Mouse (Mus musculus): Measurements from ENCODE around the gene Frat1. TPM values are rescaled to one million over a fixed set of nuclear protein-coding genes. Genes with fewer than 3 reads are reported as not detected.

The Frat1 gene
- polyA plus RNA-seq (2014; fragmentation: Nextera tagmentation; extraction: Ambion mirVana), result 9.7 and 10.1 TPM in 2 replicates

DNA sequence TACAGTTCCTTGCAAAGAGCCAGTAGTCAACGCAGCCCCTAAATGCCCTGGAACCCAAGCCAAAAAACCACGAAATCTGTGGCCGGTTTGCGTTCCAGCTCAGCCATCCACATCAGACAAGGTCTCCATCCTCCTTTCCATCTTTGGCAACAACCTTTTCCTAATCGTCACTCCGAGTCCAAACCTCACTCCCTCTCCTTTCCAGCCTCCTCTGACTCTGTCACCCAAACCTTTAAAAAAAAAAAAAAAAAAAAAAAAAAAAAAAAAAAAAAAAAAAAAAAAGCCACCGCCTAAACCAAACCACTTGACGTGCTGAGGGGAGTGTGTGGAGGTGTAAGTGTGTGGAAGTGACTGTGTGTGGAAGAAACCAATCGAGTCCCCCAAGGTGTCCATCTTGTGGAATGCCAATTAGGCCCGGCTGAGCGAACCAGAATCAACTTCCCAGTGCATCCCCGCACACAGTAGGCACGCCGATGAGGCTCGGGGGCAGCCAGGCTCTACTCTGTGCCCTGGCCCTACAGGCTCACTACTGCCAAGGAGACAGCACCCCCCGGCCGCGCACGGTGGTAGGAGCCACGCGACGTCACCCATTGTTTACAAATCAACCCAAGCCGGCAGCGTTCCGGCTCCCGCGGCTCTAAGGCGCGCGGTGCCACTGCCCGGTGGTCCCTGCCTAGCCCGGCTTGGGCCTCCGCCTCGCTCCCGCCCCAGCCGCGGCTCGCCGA lies at the start of gene Frat1:
Gene Frat1 (plus strand): TSS at position 590 of the 725 bp plus-strand sequence.
- peak within 1 kb of the TSS; percentile 73 for H3K9ac ChIP-seq (ENCODE audit: low read length)
- ATAC-seq (ENCODE audit: low FRiP score), result peak; percentile 94
- H3K27me3 ChIP-seq (ENCODE audit: control insufficient read depth, insufficient read depth, low read length), result peaks cover 6% of the 10 kb centered on the region; the same call in 1 of the 2 replicates
- under 1% methylated on average over 39 of the region's 39 CpGs for WGBS
- no peaks in the 10 kb centered on the region for H3K36me3 ChIP-seq (ENCODE audit: control insufficient read depth, insufficient read depth, low read length)
- peaks cover 21% of the 10 kb centered on the region for H3K4me1 ChIP-seq (ENCODE audit: control insufficient read depth, insufficient read depth, low read length)
- peak within 1 kb of the TSS; percentile 90 for H3K27ac ChIP-seq (ENCODE audit: low read depth, low read length)
- H3K4me2 ChIP-seq, result peak within 1 kb of the TSS; percentile 99
- H3K9me3 ChIP-seq (ENCODE audit: control insufficient read depth, low read length), result no peaks in the 10 kb centered on the region
- H3K4me3 ChIP-seq (ENCODE audit: low read depth, low read length), result peak within 1 kb of the TSS; percentile 67
- peak; percentile 100 for DNase-seq (ENCODE audit: low spot score, missing footprints)

DNA sequence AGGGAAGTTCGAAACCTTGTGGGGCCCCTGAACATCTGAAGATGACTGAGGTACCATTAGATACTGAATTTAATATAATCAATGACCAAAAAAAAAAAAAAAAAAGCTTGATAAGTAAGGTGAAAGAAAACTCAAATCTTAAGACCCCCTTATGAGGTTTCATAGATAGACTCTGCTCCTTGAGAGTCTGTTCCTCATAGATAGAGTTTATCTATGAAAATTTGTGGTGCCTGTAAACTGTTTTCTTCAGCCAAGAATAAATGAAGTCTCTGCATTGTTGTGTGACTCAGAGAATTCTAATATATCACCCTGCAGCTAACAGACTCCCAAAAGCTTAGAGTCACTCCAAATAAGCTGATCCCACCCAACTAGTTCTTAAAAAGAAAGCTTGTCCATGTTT lies 42.9 kb upstream of the Frat1 start:
- H3K9me3 ChIP-seq (ENCODE audit: control insufficient read depth, low read length), result no peaks in the 10 kb centered on the region
- no peak overlapping the region for H3K4me3 ChIP-seq (ENCODE audit: low read depth, low read length)
- no peak overlapping the region for H3K4me2 ChIP-seq
- H3K27me3 ChIP-seq (ENCODE audit: control insufficient read depth, insufficient read depth, low read length), result no peaks in the 10 kb centered on the region
- no peaks in the 10 kb centered on the region for H3K4me1 ChIP-seq (ENCODE audit: control insufficient read depth, insufficient read depth, low read length)
- H3K27ac ChIP-seq (ENCODE audit: low read depth, low read length), result no peak overlapping the region
- no peak overlapping the region for H3K9ac ChIP-seq (ENCODE audit: low read length)
- WGBS, result 98% methylated on average over 1 of the region's 1 CpGs
- ATAC-seq (ENCODE audit: low FRiP score), result no peak
- DNase-seq (ENCODE audit: low spot score, missing footprints), result no peak
- peaks cover 15% of the 10 kb centered on the region for H3K36me3 ChIP-seq (ENCODE audit: control insufficient read depth, insufficient read depth, low read length)

DNA sequence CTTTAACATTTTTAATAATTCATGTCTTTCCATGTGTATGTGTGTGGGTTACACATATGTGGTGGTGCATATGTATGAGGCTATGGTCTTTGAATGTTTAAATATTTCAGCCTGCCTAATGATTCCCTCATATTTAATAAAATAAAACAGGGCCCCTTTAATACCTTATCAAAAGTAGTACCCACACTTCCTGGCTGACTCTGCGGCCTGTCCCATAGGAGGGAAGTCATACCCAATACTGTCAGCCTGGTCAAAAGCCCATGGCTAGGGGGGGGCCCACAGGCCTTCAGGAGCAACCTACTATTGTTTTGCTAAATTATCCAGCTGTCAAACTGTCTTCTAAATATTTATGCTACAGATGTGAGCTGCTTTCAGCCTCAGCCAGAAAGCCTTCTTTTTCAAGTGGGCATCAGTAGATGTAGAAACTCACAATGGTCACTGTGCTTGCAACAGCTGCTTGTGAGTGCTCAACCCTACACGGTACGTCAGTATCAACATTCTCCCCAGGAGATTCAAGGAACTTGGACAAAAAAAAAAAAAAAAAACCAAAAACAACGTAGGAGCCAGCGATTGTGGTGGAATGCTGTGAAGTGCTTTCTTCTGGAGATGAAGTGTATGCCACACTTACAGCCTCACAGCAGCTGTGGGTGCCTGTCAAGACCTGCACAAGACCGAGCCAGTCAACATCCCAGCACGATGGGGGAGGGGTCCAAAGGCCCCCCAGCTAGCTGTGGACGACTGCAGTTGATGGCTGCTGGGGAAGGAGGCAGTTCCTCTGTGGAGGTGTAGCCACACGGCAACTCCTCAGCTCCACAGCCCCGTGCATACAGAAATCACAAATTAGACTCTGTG lies 40.4 kb upstream of the Frat1 start:
- no peak overlapping the region for H3K27ac ChIP-seq (ENCODE audit: low read depth, low read length)
- 75% methylated on average over 10 of the region's 10 CpGs for WGBS
- peaks cover 15% of the 10 kb centered on the region for H3K36me3 ChIP-seq (ENCODE audit: control insufficient read depth, insufficient read depth, low read length)
- no peak overlapping the region for H3K9ac ChIP-seq (ENCODE audit: low read length)
- no peaks in the 10 kb centered on the region for H3K9me3 ChIP-seq (ENCODE audit: control insufficient read depth, low read length)
- ATAC-seq (ENCODE audit: low FRiP score) (no peak), DNase-seq (ENCODE audit: low spot score, missing footprints) (no peak)
- no peak overlapping the region for H3K4me3 ChIP-seq (ENCODE audit: low read depth, low read length)
- H3K4me2 ChIP-seq, result no peak overlapping the region
- H3K27me3 ChIP-seq (ENCODE audit: control insufficient read depth, insufficient read depth, low read length), result no peaks in the 10 kb centered on the region
- no peaks in the 10 kb centered on the region; the same call in 1 of the 2 replicates for H3K4me1 ChIP-seq (ENCODE audit: control insufficient read depth, insufficient read depth, low read length)

GRCm38 (mm10) chr19:41791384-41791783 lies 38.4 kb upstream of the Frat1 start:
- Histone ChIP-seq H3K9ac (ENCODE audit: low read length) (no peak overlapping the region), H3K9me3 (ENCODE audit: control insufficient read depth, low read length) (no peaks in the 10 kb centered on the region), H3K4me2 (no peak overlapping the region), H3K4me1 (ENCODE audit: control insufficient read depth, insufficient read depth, low read length) (peaks cover 6% of the 10 kb centered on the region), H3K27me3 (ENCODE audit: control insufficient read depth, insufficient read depth, low read length) (no peaks in the 10 kb centered on the region), H3K27ac (ENCODE audit: low read depth, low read length) (no peak overlapping the region), H3K4me3 (ENCODE audit: low read depth, low read length) (no peak overlapping the region), H3K36me3 (ENCODE audit: control insufficient read depth, insufficient read depth, low read length) (peaks cover 4% of the 10 kb centered on the region; the same call in 1 of the 2 replicates)
- DNase-seq (ENCODE audit: low spot score, missing footprints) (no peak), ATAC-seq (ENCODE audit: low FRiP score) (no peak)
- 94% methylated on average over 2 of the region's 2 CpGs for WGBS

GRCm38 (mm10) chr19:41792934-41793486 lies 36.8 kb upstream of the Frat1 start:
- H3K4me2 ChIP-seq, result no peak overlapping the region
- H3K9ac ChIP-seq (ENCODE audit: low read length), result no peak overlapping the region
- H3K4me1 ChIP-seq (ENCODE audit: control insufficient read depth, insufficient read depth, low read length), result peaks cover 6% of the 10 kb centered on the region
- ATAC-seq (ENCODE audit: low FRiP score) (no peak), DNase-seq (ENCODE audit: low spot score, missing footprints) (no peak)
- H3K4me3 ChIP-seq (ENCODE audit: low read depth, low read length), result no peak overlapping the region
- WGBS, result 79% methylated on average over 1 of the region's 1 CpGs
- H3K27me3 ChIP-seq (ENCODE audit: control insufficient read depth, insufficient read depth, low read length), result no peaks in the 10 kb centered on the region
- H3K27ac ChIP-seq (ENCODE audit: low read depth, low read length), result no peak overlapping the region
- H3K9me3 ChIP-seq (ENCODE audit: control insufficient read depth, low read length), result no peaks in the 10 kb centered on the region
- peaks cover 2% of the 10 kb centered on the region for H3K36me3 ChIP-seq (ENCODE audit: control insufficient read depth, insufficient read depth, low read length)

DNA sequence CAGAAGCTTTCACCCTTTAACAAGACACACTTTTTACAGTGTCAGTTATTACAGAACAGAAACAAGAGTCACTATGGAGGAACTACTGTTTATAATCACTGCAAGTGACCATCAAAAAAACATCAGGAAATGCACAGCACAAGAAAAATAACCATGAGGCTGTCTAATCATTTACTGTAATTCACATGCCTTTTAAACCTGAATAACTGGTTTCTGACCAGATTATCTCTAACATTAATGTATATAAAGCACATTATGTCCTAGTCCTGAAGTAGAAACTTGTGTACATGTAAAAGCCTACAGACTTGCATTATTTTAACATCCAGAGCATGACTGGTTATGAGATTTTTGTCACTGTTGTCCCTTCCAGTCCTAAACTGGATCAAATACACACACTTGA lies 35.8 kb upstream of the Frat1 start:
- Histone ChIP-seq H3K27me3 (ENCODE audit: control insufficient read depth, insufficient read depth, low read length) (no peaks in the 10 kb centered on the region), H3K9ac (ENCODE audit: low read length) (peak overlapping the region; percentile 6; the same call in 1 of the 2 replicates), H3K4me3 (ENCODE audit: low read depth, low read length) (no peak overlapping the region), H3K36me3 (ENCODE audit: control insufficient read depth, insufficient read depth, low read length) (no peaks in the 10 kb centered on the region; the same call in 1 of the 2 replicates), H3K4me2 (no peak overlapping the region; the same call in 1 of the 2 replicates), H3K27ac (ENCODE audit: low read depth, low read length) (peak overlapping the region; percentile 10), H3K9me3 (ENCODE audit: control insufficient read depth, low read length) (no peaks in the 10 kb centered on the region), H3K4me1 (ENCODE audit: control insufficient read depth, insufficient read depth, low read length) (peaks cover 6% of the 10 kb centered on the region)
- ATAC-seq (ENCODE audit: low FRiP score) (no peak), DNase-seq (ENCODE audit: low spot score, missing footprints) (no peak)

DNA sequence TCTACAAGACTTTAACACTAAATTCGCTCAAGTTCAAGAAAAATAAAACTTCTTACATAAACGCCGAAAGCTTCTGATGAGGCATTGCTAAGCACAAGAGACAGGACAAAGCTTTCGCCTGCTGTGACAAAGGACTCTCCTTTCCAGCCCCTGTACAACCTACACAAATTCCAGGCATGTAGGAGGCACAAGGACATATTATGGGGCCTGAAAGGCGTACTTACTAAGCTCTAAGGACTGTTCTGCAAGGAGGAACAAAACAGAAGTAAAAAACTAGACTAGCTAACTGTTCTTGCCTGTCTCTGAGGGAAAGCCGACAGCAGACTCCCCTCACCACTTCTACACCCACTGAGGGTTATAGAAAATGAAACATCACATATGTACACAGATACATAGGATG lies 34.9 kb upstream of the Frat1 start:
- DNase-seq (ENCODE audit: low spot score, missing footprints), result peak; percentile 94
- Histone ChIP-seq H3K4me1 (ENCODE audit: control insufficient read depth, insufficient read depth, low read length) (peaks cover 8% of the 10 kb centered on the region), H3K9me3 (ENCODE audit: control insufficient read depth, low read length) (no peaks in the 10 kb centered on the region), H3K9ac (ENCODE audit: low read length) (peak overlapping the region; percentile 40), H3K4me2 (peak overlapping the region; percentile 22; the same call in 1 of the 2 replicates), H3K36me3 (ENCODE audit: control insufficient read depth, insufficient read depth, low read length) (no peaks in the 10 kb centered on the region; the same call in 1 of the 2 replicates), H3K27me3 (ENCODE audit: control insufficient read depth, insufficient read depth, low read length) (no peaks in the 10 kb centered on the region), H3K27ac (ENCODE audit: low read depth, low read length) (peak overlapping the region; percentile 68), H3K4me3 (ENCODE audit: low read depth, low read length) (no peak overlapping the region)
- no peak for ATAC-seq (ENCODE audit: low FRiP score)
- 40% methylated on average over 6 of the region's 6 CpGs for WGBS

GRCm38 (mm10) chr19:41796148-41796760 lies 33.5 kb upstream of the Frat1 start:
- Histone ChIP-seq H3K4me2 (no peak overlapping the region), H3K4me3 (ENCODE audit: low read depth, low read length) (no peak overlapping the region), H3K9me3 (ENCODE audit: control insufficient read depth, low read length) (no peaks in the 10 kb centered on the region), H3K4me1 (ENCODE audit: control insufficient read depth, insufficient read depth, low read length) (peaks cover 17% of the 10 kb centered on the region), H3K9ac (ENCODE audit: low read length) (no peak overlapping the region), H3K27ac (ENCODE audit: low read depth, low read length) (no peak overlapping the region), H3K36me3 (ENCODE audit: control insufficient read depth, insufficient read depth, low read length) (no peaks in the 10 kb centered on the region; the same call in 1 of the 2 replicates), H3K27me3 (ENCODE audit: control insufficient read depth, insufficient read depth, low read length) (no peaks in the 10 kb centered on the region)
- WGBS, result 89% methylated on average over 3 of the region's 3 CpGs
- ATAC-seq (ENCODE audit: low FRiP score) (no peak), DNase-seq (ENCODE audit: low spot score, missing footprints) (peak; percentile 72)

All from midbrain, embryonic 11.5 days (tissue).